Mouse (Mus musculus): Measurements from ENCODE around the gene Arhgef33. TPM values are rescaled to one million over a fixed set of nuclear protein-coding genes. Genes with fewer than 3 reads are reported as not detected.
"Not testable (repeated sequence)": the region's sequence is repeated elsewhere in the genome, so short reads cannot be mapped to it uniquely, and the experiment has no call there.

Gene Arhgef33
- polyA plus RNA-seq, 2 experiments, result 1.1 to 1.4 TPM

DNA sequence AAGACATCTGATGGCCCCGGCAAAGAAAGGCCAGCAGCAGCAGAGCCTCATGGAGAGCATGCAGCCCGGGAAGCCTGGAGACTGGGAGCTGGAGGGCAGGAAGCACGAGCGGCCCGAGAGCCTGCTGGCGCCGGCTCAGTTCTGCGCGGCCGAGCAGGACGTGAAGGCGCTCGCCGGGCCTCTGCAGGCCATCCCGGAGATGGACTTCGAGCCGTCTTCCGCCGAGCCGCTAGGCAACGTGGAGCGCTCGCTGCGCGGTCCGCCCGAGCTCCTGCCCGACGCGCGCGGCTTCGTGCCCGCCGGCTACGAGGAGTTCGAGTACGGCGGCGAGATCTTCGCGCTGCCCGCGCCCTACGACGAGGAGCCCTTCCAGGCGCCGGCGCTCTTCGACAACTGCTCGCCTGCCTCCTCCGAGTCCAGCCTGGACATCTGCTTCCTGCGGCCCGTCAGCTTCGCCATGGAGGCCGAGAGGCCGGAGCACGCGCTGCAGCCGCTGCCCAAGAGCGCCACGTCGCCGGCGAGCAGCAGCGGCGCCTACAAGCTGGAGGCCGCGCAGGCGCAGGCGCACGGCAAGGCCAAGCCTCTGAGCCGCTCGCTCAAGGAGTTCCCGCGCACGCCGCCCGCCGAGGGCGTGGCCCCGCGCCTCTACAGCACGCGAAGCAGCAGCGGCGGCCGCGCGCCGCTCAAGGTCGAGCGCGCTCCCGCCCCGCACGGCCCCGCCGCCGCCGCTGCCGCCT lies 66.0 kb downstream of the Arhgef33 start, which contains the start of gene Gm10190:
Gene Gm10190 (minus strand): TSS at position 553 of the 737 bp plus-strand sequence.
- H3K36me3 ChIP-seq (ENCODE audit: control insufficient read depth, insufficient read depth, low read length), result no peaks in the 10 kb centered on the region
- H3K27ac ChIP-seq (replicated peaks; ENCODE audit: low read depth, low read length), result peak within 1 kb of the TSS; percentile 76
- 4% methylated on average over 51 of the region's 102 CpGs for WGBS
- peak within 1 kb of the TSS; percentile 41 for H3K4me3 ChIP-seq (replicated peaks; ENCODE audit: low read length)
- H3K9me3 ChIP-seq (ENCODE audit: control insufficient read depth, low read length), result no peaks in the 10 kb centered on the region
- H3K4me2 ChIP-seq (replicated peaks; ENCODE audit: low read depth, low read length, severe bottlenecking), result peak within 1 kb of the TSS; percentile 87
- DNase-seq (ENCODE audit: low spot score), result peak; percentile 91
- ATAC-seq (ENCODE audit: low FRiP score, low read depth), result peak; percentile 98
- H3K9ac ChIP-seq (ENCODE audit: low read depth, low read length, severe bottlenecking), result peak within 1 kb of the TSS; percentile 87
- H3K27me3 ChIP-seq (ENCODE audit: control insufficient read depth, insufficient read depth, low read length), result no peaks in the 10 kb centered on the region
- H3K4me1 ChIP-seq (ENCODE audit: control insufficient read depth, insufficient read depth, low read length), result peaks cover 9% of the 10 kb centered on the region; the same call in 1 of the 2 replicates
- TF ChIP-seq POLR2A (IDR thresholded peaks at IDR 0.05; ENCODE audit: borderline replicate concordance, extremely low read depth, insufficient read depth, insufficient read length), result peak; percentile 96

GRCm38 (mm10) chr17:80373726-80374096 lies 66.5 kb downstream of the Arhgef33 start:
- Histone ChIP-seq H3K9ac (ENCODE audit: low read depth, low read length, severe bottlenecking) (peak overlapping the region; percentile 87), H3K9me3 (ENCODE audit: control insufficient read depth, low read length) (no peaks in the 10 kb centered on the region), H3K36me3 (ENCODE audit: control insufficient read depth, insufficient read depth, low read length) (no peaks in the 10 kb centered on the region), H3K4me1 (ENCODE audit: control insufficient read depth, insufficient read depth, low read length) (peaks cover 9% of the 10 kb centered on the region; the same call in 1 of the 2 replicates), H3K27ac (replicated peaks; ENCODE audit: low read depth, low read length) (peak overlapping the region; percentile 76; the same call in 1 of the 2 replicates), H3K4me3 (replicated peaks; ENCODE audit: low read length) (peak overlapping the region; percentile 41), H3K27me3 (ENCODE audit: control insufficient read depth, insufficient read depth, low read length) (no peaks in the 10 kb centered on the region), H3K4me2 (replicated peaks; ENCODE audit: low read depth, low read length, severe bottlenecking) (peak overlapping the region; percentile 87)
- TF ChIP-seq POLR2A (IDR thresholded peaks at IDR 0.05; ENCODE audit: borderline replicate concordance, extremely low read depth, insufficient read depth, insufficient read length), result no peak
- ATAC-seq (ENCODE audit: low FRiP score, low read depth) (peak; percentile 78), DNase-seq (ENCODE audit: low spot score) (no peak)
- 17% methylated on average over 28 of the region's 29 CpGs for WGBS

DNA sequence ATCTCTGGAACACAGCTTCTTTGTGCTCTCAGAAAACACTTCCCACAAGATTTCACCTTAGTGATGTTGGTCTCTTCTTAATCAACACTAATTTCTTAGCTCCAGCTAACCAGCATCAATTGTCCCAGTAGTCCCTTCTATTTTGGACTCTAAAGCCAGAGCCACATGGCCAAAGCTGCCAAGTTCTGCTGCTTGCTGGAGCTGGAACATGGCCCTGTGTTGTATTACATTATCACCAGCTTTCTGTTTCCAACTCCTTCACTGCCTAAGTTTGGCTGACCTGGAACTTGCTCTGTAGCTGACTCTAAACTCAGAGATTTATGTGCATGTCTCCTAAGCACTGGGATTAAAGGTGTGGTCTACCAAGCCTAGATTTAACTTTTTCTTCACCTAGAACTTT lies 71.2 kb downstream of the Arhgef33 start:
- not testable (repeated sequence) for DNase-seq (ENCODE audit: low spot score); ATAC-seq (ENCODE audit: low FRiP score, low read depth); H3K27ac ChIP-seq (replicated peaks; ENCODE audit: low read depth, low read length); H3K36me3 ChIP-seq (ENCODE audit: control insufficient read depth, insufficient read depth, low read length); H3K4me3 ChIP-seq (replicated peaks; ENCODE audit: low read length); H3K9me3 ChIP-seq (ENCODE audit: control insufficient read depth, low read length); H3K4me1 ChIP-seq (ENCODE audit: control insufficient read depth, insufficient read depth, low read length); H3K4me2 ChIP-seq (replicated peaks; ENCODE audit: low read depth, low read length, severe bottlenecking); H3K27me3 ChIP-seq (ENCODE audit: control insufficient read depth, insufficient read depth, low read length); H3K9ac ChIP-seq (ENCODE audit: low read depth, low read length, severe bottlenecking)

DNA sequence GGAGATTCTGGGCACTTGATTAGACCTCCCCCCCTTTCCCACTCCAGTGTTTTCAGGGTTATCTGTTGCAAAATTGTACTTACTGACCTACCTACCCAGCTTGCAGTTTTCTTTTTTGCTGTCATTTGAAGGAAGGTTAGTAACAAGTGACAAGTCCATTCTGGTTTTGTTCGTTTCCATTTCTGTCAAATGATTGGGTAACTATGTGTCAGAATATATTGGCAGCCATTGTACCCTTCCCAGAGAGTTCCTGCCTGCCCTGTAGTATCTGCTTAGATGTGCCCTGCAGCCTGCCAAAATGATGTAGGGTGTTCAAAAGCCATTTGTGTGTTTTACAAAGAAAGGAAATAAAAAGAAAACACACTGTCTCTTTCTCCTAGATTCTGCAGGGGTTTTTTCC lies 78.5 kb downstream of the Arhgef33 start:
- DNase-seq (ENCODE audit: low spot score), result no peak
- no peak for TF ChIP-seq POLR2A (IDR thresholded peaks at IDR 0.05; ENCODE audit: borderline replicate concordance, extremely low read depth, insufficient read depth, insufficient read length)
- H3K9ac ChIP-seq (ENCODE audit: low read depth, low read length, severe bottlenecking), result no peak overlapping the region
- H3K27ac ChIP-seq (replicated peaks; ENCODE audit: low read depth, low read length), result no peak overlapping the region
- no peaks in the 10 kb centered on the region for H3K4me1 ChIP-seq (ENCODE audit: control insufficient read depth, insufficient read depth, low read length)
- 63% methylated on average over 1 of the region's 1 CpGs for WGBS
- H3K27me3 ChIP-seq (ENCODE audit: control insufficient read depth, insufficient read depth, low read length), result no peaks in the 10 kb centered on the region
- H3K4me3 ChIP-seq (replicated peaks; ENCODE audit: low read length), result no peak overlapping the region
- no peak overlapping the region for H3K4me2 ChIP-seq (replicated peaks; ENCODE audit: low read depth, low read length, severe bottlenecking)
- no peaks in the 10 kb centered on the region for H3K9me3 ChIP-seq (ENCODE audit: control insufficient read depth, low read length)
- ATAC-seq (ENCODE audit: low FRiP score, low read depth), result no peak
- H3K36me3 ChIP-seq (ENCODE audit: control insufficient read depth, insufficient read depth, low read length), result no peaks in the 10 kb centered on the region

GRCm38 (mm10) chr17:80390024-80390423 lies 82.8 kb downstream of the Arhgef33 start:
- no peak overlapping the region for H3K9ac ChIP-seq (ENCODE audit: low read depth, low read length, severe bottlenecking)
- 68% methylated on average over 10 of the region's 10 CpGs for WGBS
- no peaks in the 10 kb centered on the region for H3K4me1 ChIP-seq (ENCODE audit: control insufficient read depth, insufficient read depth, low read length)
- DNase-seq (ENCODE audit: low spot score), result no peak
- no peak for TF ChIP-seq POLR2A (IDR thresholded peaks at IDR 0.05; ENCODE audit: borderline replicate concordance, extremely low read depth, insufficient read depth, insufficient read length)
- H3K36me3 ChIP-seq (ENCODE audit: control insufficient read depth, insufficient read depth, low read length), result no peaks in the 10 kb centered on the region
- H3K9me3 ChIP-seq (ENCODE audit: control insufficient read depth, low read length), result no peaks in the 10 kb centered on the region
- ATAC-seq (ENCODE audit: low FRiP score, low read depth), result no peak
- H3K4me2 ChIP-seq (replicated peaks; ENCODE audit: low read depth, low read length, severe bottlenecking), result no peak overlapping the region
- no peaks in the 10 kb centered on the region for H3K27me3 ChIP-seq (ENCODE audit: control insufficient read depth, insufficient read depth, low read length)
- H3K4me3 ChIP-seq (replicated peaks; ENCODE audit: low read length), result no peak overlapping the region
- H3K27ac ChIP-seq (replicated peaks; ENCODE audit: low read depth, low read length), result no peak overlapping the region
